ENCODE assay signal across 9 mouse cellular contexts in the genomic region with DNA sequence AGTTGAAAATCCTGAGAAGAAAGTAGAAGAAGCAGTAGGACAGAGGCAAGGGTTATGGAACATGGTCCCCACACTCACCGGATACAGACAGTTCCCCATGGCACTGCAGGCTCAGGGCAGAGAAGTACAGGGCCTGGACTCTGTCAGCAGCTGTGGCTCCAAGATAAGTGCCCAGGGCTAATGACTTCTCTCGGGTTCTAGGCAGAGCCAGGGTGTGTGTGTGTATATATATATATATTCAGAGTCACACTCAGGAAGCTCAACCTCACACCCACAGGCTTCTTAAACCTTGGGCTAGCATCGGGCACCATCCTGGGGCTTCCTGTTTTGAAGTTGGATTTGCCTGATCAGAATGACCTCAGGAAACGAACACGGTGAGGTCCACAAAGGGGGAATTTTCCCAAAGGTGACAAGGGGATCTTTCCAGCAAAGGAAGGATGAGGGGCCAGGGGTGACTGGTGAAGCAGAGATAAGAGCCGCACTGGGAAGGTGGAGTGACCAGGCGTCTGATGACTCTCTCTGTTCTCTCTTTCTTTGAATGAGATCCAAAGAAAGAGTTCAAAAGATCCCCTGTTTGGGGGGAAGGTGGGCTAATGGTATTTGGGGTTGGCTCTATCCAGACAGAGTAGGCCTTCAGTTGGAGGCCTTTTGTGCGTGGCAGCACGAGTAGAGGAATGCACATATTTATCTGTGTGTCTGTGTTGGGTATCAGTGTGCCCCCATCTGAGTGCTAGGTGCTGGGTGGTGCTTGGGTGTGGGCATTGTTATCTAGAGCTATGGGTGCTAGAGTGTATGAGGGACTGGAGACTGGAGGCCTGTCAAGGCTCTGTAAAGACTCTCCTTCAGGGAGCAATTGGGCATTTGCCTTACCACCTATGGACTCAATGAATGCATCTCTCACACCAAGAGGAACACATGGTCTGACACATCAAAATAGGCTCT. TPM values are rescaled to one million over a fixed set of nuclear protein-coding genes. Genes with fewer than 3 reads are reported as not detected.
DNase-seq lines count a peak whose midpoint lies in the region; ATAC-seq and TF ChIP-seq lines count a peak whose summit lies in the region.
"Had no signal": no experiment of that assay in that cellular context is flagged by ENCODE, and none has a peak within 500 bp of the region (broad histone marks: within the 10 kb centered on the region; RNA-seq: fewer than 3 reads in every experiment).

Gene Ackr1, minus strand, starts transcription at position 439 of the 942 bp plus-strand sequence.

- no peak for TF ChIP-seq EP300 in lung, postnatal 0 days (IDR thresholded peaks at IDR 0.05)

- H3K36me3 ChIP-seq in lung, postnatal 0 days (ENCODE audit: insufficient read depth, low read length): no peaks in the 10 kb centered on the region
- peaks cover 3% of the 10 kb centered on the region; the same call in 1 of the 2 replicates for H3K36me3 ChIP-seq in liver, embryonic 12.5 days
- no peaks in the 10 kb centered on the region for H3K36me3 ChIP-seq in stomach, embryonic 14.5 days (ENCODE audit: control insufficient read depth, insufficient read depth, low read length)

- H3K27me3 ChIP-seq in lung, postnatal 0 days (replicated peaks; ENCODE audit: insufficient read depth, low read length): no peaks in the 10 kb centered on the region
- H3K27me3 ChIP-seq in liver, embryonic 12.5 days (replicated peaks): no peaks in the 10 kb centered on the region
- H3K27me3 ChIP-seq in stomach, embryonic 14.5 days (ENCODE audit: control insufficient read depth, insufficient read depth, low read length): no peaks in the 10 kb centered on the region

- no peak within 1 kb of the TSS for H3K4me2 ChIP-seq in lung, postnatal 0 days (replicated peaks; ENCODE audit: low read depth, low read length)
- H3K4me2 ChIP-seq in liver, embryonic 12.5 days: peak within 1 kb of the TSS; percentile 73
- no peak within 1 kb of the TSS for H3K4me2 ChIP-seq in stomach, embryonic 14.5 days (replicated peaks; ENCODE audit: low read depth, low read length)

- no peak within 1 kb of the TSS for H3K9ac ChIP-seq in lung, postnatal 0 days (replicated peaks; ENCODE audit: low read depth)
- peak within 1 kb of the TSS; percentile 87 for H3K9ac ChIP-seq in liver, embryonic 12.5 days
- H3K9ac ChIP-seq in stomach, embryonic 14.5 days (replicated peaks; ENCODE audit: low read depth, low read length): no peak within 1 kb of the TSS

- H3K4me3 ChIP-seq in lung, postnatal 0 days (ENCODE audit: low read depth, low read length): no peak within 1 kb of the TSS
- peak within 1 kb of the TSS; percentile 67 for H3K4me3 ChIP-seq in liver, embryonic 12.5 days
- no peak within 1 kb of the TSS for H3K4me3 ChIP-seq in stomach, embryonic 14.5 days (ENCODE audit: low read depth, low read length)

- TF ChIP-seq CTCF in lung, postnatal 0 days (IDR thresholded peaks at IDR 0.05): no peak

- WGBS in lung, postnatal 0 days: 33% methylated on average over 9 of the region's 9 CpGs
- 16% methylated on average over 9 of the region's 9 CpGs for WGBS in liver, embryonic 12.5 days (ENCODE audit: insufficient replicate concordance)
- 58% methylated on average over 9 of the region's 9 CpGs for WGBS in stomach, embryonic 14.5 days

- H3K27ac ChIP-seq in lung, postnatal 0 days (ENCODE audit: low read length): no peak within 1 kb of the TSS
- peak within 1 kb of the TSS; percentile 97 for H3K27ac ChIP-seq in liver, embryonic 12.5 days
- no peak within 1 kb of the TSS for H3K27ac ChIP-seq in stomach, embryonic 14.5 days (ENCODE audit: low read length)

- no peaks in the 10 kb centered on the region for H3K4me1 ChIP-seq in lung, postnatal 0 days (ENCODE audit: insufficient read depth, low read depth, low read length)
- H3K4me1 ChIP-seq in liver, embryonic 12.5 days: peaks cover 86% of the 10 kb centered on the region
- H3K4me1 ChIP-seq in stomach, embryonic 14.5 days (ENCODE audit: control insufficient read depth, insufficient read depth, low read length): no peaks in the 10 kb centered on the region

- ATAC-seq in lung, postnatal 0 days: peak; percentile 46
- ATAC-seq in liver, embryonic 12.5 days: peak; percentile 91
- ATAC-seq in stomach, embryonic 14.5 days (ENCODE audit: insufficient number of reproducible peaks, insufficient read depth, low FRiP score, low read depth): peak; percentile 77; the same call in 1 of the 2 replicates

- DNase-seq in cerebellum, adult 9-10 months: peak; percentile 35
- no peak for DNase-seq in cerebellum, adult 9-11 months
- no peak for DNase-seq in lung, postnatal 0 days (ENCODE audit: low spot score)
- DNase-seq in lung, postnatal 25 days (ENCODE audit: low spot score): no peak
- no peak for DNase-seq in adipocyte (ENCODE audit: low spot score)
- DNase-seq in kidney, adult 9 months: no peak
- DNase-seq: adrenal gland, adult 2 months had no signal

- no peaks in the 10 kb centered on the region for H3K9me3 ChIP-seq in lung, postnatal 0 days (ENCODE audit: low read length)
- no peaks in the 10 kb centered on the region for H3K9me3 ChIP-seq in liver, embryonic 12.5 days (replicated peaks)
- no peaks in the 10 kb centered on the region for H3K9me3 ChIP-seq in stomach, embryonic 14.5 days (ENCODE audit: control insufficient read depth, low read depth, low read length)

RNA-seq across cellular contexts. Expression of gene Ackr1, which starts in this region (rescaled TPM):
- polyA plus RNA-seq in lung, postnatal 0 days (2015; fragmentation: Nextera tagmentation; extraction: Ambion mirVana): 0.36 and 0.70 TPM in 2 replicates
- 54.2 and 56.5 TPM in 2 replicates for polyA plus RNA-seq in liver, embryonic 12.5 days (2016; fragmentation: Nextera tagmentation; extraction: Ambion mirVana)
- 1.5 and 1.9 TPM in 2 replicates for polyA plus RNA-seq in stomach, embryonic 14.5 days (2014; fragmentation: Nextera tagmentation; extraction: Ambion mirVana)

Comparison
In these comparisons a context has a peak if more than half of its experiments do, and no peak if none do; other contexts are left out.
1. RNA of gene Ackr1 (polyA plus RNA-seq): 54.2 to 56.5 TPM in liver, embryonic 12.5 days; 1.5 to 1.9 TPM in stomach, embryonic 14.5 days and 0.36 to 0.70 TPM in lung, postnatal 0 days; every median in the first group is over 10 times any median in the second.
2. Peak in ATAC-seq in lung, postnatal 0 days; RNA of the gene not detected or under 1 TPM.
3. Peak in every context shown above with its lines, with median percentiles within 50 percentile points of each other: ATAC-seq.